Mouse (Mus musculus) layer of hippocampus, postnatal 36 days (tissue): ENCODE measurements at regions not wholly inside any gene's neighbourhood (a gene's known extent, or its start where the extent isn't known, plus 50 kb on each side); places are given as distances from the start of the nearest gene placed in this dataset.

Experiments
- DNase-seq, 2 experiments: peaks; one replicate each; pipeline ENCODE4 v3.0.0; 2022

DNA sequence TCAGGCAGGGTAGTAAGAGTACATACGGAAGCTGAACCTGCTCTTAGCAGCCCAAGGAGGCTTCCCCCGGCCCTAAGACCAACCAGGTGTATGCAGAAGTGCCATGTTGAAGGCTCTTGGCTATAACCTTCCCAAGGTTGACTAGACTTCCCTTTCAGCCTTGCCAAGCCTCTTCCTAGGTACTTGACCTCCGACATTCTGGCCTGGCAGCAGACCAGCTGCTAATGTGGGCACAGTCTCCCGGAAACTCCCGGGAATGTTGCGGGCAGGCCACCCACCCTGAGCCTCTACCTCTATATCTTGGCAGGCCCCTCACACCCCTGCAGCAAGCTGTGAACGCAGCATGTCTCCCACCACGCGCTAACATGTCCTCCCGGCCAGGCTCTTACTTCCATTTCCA, 201.1 kb downstream of the Thbs2 start:
- no peak for DNase-seq

DNA sequence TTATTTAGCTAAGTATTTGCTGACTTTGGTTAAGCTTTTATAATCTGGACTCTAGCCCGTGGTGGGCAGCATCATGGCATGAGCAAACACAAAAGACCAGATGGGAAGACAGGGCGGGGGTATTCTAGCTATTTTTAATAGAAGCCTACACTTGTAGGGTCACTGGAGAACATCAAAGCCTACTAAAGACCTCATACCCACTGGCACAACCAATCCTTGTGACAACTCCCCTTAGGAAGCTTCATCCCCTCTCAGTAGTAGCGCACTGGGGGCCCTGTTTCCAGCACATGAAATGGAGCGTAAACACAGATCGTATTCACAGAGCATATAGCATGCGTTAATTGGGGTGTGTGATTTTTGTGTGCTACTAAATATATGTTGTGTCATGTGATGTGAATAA, 202.4 kb downstream of the Smoc2 start:
- no peak for DNase-seq

DNA sequence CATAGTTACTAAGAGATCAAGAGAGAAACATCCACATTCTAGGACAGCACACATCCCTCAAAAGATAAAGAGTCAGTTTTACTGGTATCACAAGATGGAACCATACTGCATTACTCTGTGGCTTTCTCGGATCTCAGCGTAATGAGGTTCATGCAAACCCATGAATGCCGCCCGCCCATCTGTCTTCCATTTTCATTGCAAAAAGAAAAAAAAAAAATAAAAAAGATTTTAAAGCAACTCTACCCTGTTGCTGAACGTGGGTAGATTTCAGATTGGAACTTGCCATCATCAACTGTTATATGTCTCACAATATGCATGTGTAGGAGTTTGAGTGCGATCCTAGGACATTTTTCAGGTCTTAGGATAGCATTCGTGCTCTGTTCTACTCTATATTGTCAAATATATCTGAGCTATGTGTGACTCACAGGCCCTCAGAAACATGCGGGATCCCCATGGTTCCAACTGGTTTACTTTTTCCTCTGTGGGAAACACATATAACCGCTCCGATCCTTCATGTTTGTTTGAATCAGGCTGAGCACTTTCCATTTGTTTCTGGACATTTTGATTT, 199.7 kb downstream of the Smoc2 start:
- no peak for DNase-seq

DNA sequence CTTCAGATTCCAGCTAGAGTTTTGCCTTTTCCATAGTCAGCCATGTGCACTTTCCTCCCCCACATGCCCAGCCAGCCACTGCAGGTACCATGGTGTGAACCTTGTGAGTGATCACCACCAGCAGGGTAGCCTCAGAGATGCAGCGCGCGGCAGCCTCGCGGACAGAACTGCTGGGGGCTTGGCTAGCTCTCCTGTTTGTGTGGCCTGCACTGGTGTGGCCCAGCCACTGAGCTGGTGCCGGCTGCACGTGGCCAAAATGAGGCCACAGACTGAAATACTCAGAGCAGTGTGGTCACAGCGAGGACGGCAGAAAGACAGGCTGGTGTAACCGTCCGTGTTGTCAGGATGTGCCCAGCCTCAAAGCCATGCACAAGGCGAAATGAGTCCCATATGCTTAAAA, 197.4 kb downstream of the Smoc2 start:
- no peak for DNase-seq

DNA sequence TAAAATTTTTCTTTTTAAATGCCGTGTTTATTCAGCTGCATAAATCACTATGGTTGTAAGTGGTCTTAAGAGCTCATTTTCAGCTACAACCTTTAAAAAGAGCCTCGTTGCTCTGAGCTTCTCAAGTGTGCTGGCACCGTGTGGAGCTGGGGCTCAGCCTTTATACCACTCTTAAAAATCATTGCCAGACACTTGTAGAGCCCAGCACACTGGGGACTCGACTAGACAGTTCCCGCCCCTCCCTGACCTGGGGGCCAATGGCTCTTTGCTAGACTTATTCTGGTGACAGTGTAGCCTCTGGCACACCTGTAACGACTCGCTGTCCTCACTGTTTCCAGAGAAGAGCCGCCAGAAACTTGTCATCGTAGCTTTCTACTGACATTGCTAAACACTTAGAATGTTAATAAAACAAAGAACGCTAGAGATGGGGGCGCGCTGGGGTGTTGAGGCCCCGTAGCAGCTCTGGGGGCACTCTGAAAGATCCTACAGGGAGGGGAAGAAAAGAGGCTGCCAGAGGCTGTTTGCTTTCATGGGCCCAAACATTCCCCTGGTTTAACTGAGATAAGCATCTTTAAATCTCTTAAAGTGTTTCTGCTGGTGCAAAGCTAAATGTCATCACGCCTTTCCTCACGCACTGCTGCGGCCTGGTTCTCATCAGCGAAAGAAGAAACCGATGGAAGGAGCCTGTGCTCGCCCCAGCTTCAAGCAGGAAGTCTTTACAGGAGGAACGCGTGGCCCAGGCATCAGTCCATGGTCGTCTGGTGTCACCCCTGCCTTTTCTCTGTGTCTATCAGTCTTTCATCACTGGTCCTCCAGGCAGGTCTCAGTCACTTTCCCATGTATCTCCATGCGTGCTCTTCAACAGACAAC, 196.7 kb downstream of the Smoc2 start:
- no peak for DNase-seq

DNA sequence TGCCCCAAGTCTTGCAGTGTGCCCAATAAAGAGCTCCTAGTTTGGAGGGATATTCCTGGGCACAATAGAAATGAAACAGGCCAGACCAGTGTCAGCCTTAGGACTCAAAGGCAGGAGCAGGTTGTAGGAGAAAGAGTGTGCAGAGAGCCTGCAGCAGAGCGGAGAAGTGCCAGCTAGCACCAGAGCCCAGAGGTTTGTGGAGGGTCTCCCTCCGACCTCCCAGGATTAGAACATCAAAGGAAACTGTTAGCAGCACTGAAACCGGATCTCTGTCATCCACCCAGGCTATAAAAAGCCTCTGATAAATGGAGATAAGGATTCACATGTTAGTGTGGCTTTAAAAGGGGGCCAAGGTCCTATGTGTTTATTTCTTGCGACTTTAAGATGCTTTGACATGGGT, 196.0 kb downstream of the Smoc2 start:
- DNase-seq, result no peak

DNA sequence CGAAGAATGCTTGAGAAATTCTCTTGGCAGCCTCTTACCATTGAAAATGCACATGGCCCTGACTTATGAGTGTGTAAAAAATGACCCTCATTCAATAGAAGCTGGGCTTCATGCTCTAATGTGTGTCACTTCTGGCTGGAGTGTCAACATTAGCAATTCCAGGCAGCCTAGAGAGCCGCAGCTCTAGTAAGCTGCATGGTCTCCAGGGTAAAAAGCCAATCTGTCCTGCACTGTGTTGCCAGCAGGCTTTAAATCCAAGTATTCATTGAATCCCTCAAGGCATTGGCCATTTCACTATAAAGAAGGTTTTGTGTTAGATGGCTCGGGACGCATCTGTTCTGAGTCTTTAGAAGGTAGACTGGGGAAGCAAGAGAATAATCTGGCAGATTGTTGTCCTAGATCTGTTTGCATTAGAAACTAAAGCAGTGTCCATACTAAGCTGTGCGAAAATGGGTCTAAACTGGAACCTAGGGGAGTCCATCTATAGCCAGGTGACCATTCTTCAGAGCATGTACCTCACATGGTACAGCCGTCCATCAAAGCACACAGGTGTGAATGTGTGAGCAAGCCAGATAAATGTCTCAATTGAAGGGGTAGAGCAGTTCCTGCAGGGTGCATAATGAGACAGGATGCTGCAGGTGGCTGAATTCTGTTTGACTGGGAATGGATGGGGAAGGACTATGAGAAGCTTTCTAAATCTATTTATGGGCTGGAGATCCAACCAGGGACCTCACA, 189.6 kb downstream of the Smoc2 start:
- DNase-seq, result no peak

DNA sequence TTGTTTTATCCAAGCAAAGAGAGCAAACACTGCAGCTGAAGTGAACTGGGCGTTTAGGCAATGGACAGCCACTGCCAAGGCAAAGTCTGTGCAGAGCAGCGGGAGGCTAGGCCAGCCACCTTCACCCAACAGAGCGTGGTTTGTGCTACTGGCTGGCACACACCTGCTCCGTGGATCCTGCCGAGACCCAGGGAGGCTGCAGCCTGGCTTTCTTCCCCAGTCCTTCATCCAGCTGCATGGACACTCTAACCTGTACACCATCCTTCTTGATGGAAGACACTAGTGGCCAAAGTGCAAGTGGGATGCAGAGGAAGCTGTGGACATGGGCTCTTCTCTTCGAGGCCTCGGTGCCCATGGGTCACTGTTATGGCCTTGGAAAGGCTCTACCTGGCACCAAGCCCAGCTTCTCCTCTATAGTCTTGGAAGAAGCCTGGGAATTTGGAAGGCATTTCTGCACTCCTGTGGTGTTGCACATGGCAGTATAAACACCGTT, 176.0 kb downstream of the Smoc2 start:
- no peak for DNase-seq
